Mouse (Mus musculus): ENCODE results near the gene Prr15.

The Prr15 gene

DNA sequence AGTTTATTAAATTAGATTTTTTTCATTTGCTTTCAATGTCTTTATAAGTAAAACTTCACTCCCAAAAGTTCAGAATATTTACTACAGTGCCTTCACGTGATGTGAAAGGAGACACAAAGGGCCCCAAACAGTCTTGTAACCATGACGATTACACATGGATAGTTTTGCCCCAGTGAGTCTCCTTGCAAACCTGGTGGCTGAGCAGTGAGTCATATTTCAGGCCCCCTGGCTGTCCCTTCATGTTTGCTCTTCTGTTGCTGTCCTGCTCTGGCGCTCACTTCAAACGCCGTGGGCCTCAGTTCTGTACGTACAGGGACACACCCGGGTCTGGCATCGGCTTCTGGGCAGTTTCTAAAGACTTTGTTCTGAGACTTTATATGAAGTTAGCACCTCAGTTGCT is 6.6 kb downstream of the Prr15 start:
- DNase-seq = no peak

- peak; percentile 39 to 52 for DNase-seq
These were observed 7.5 kb downstream of the Prr15 start for GRCm38 (mm10) chr6:54333116-54333651.

GRCm38 (mm10) chr6:54333652-54334396 is 8.2 kb downstream of the Prr15 start:
- DNase-seq = peak; percentile 59 to 70

DNA sequence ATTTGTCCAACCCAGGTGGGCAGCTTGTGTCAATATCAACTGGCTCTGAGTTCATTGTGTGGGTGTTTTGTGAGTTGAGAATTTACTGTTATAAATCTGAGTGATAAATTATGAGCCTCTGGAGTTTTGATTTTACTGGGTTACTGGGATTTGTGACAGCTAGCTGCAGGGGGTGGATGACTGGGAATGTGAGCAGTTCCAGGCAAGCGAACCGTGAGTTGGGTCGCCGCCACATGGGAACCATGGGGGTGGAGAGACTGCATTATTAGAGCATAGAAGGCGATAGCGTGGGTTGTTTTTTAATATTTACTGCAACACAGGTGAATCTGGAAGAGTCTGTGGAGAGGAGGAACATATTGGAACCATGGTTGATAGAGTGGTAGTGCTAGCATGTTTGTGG is 11.7 kb downstream of the Prr15 start:
- no peak for DNase-seq

GRCm38 (mm10) chr6:54341133-54341532 is 15.5 kb downstream of the Prr15 start:
- DNase-seq = no peak

DNA sequence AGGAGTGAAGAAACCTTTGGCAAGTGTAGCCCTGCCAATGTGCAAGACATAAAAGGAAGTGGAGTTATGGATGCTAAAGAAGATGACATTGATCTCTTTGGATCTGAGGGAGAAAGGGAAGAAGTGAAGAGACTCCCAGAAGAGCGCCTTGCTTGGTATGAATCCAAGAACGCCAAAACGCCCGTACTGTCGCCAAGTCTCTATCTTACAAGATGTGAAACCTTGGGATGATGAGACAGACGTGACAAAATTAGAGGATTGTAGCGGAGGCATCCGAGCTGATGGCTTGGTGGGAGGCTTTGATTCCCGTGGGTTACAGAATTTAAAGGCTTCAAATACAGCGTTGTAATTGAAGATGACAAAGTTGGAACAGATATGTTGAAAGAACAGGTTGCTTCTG is 16.6 kb downstream of the Prr15 start:
- no peak for DNase-seq

DNA sequence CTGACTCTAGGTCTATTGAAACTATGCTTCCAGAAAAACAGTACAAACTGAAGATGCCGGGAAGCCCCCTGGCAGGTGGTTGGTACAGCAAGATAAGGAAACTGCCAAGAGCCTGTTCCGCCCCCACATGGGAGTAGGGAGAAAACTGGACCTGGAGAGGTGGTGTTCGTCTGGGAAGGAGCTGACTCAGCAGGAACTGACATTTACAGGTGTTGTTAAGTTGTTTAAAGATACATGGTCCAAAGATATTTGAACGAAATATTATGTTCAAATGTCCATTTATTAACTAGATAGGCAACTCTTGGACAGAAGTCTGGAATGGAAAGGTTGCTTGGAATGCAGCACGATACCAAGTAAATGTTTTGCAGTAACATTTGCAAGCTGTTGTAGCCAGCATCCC is 26.2 kb downstream of the Prr15 start:
- DNase-seq = peak; percentile 27 to 31

DNA sequence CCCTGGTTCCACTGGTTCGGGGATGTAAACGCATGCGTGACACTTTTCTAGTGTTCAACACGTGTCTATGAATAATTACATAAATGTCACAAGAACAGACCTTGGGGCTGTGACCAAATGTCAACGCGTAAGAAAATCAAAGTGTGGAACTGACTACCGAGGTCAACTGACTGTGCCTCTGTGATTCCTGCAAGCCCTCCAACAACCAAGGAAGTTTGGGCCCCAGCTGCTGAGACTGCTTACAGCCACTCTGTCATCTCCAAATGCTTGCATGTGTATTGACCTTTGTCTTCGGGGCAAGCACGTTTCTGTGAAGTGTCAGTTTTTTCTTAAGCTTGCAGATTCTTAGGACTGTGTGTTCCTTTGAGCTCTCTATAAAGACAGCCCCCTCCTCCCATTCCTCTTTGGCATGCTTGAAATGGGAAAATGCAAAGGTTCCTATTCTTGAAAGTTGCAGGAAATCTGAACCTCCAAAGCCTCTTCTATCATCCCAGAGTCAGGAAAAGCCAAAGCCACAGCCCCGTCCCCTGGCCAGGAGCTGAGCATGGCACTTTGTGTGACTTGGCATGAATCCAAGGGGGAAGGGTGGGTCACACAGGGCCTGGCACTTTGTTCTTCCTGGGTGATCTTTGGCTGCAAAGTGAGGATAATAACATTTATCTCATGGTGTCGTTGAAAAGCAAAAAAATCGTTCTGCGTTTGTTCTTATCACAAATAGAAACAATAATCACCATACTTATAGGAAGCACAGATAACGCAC is 27.5 kb downstream of the Prr15 start:
- DNase-seq = peak; percentile 61 to 62

DNA sequence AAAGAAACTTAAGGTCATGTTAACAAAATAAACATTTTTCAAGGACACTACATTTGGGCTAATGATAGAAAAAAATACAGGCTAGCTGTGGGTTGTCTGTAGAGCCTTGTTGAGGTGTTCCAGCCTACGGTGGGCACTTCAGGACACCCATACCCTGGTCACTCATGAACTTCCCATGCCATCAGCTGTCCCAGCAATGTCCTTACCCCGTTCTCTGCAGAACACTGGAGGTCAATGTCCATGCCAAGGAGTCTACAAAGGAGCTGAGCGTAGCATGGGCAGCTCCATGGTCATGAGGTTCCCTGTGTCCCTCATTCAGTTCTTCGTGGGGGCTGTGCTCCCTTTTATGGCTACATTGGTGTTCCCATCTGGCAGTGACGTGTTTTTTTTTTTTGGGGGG is 28.1 kb downstream of the Prr15 start:
- DNase-seq = peak in 1 of 2 experiments; percentile 24

DNA sequence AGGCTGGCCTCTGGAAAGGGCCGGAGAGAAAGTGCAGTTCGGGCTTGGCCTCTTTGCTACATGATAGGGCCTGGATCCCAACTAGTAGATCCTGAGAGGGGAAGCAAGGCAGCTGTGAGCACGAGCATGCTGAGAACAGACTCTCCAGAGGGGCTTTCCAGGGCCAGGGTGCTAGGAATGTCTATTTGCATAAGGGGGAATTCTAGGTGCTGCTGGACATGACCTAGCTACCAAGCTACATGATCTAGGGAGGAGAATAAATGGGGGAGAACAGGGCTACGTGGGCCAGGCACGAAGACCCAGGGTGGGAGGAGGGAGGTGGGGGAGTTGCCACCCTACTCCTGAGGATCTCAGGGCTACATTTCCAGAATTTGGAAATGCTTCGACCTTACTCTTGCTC is 30.0 kb downstream of the Prr15 start:
- DNase-seq = no peak

DNA sequence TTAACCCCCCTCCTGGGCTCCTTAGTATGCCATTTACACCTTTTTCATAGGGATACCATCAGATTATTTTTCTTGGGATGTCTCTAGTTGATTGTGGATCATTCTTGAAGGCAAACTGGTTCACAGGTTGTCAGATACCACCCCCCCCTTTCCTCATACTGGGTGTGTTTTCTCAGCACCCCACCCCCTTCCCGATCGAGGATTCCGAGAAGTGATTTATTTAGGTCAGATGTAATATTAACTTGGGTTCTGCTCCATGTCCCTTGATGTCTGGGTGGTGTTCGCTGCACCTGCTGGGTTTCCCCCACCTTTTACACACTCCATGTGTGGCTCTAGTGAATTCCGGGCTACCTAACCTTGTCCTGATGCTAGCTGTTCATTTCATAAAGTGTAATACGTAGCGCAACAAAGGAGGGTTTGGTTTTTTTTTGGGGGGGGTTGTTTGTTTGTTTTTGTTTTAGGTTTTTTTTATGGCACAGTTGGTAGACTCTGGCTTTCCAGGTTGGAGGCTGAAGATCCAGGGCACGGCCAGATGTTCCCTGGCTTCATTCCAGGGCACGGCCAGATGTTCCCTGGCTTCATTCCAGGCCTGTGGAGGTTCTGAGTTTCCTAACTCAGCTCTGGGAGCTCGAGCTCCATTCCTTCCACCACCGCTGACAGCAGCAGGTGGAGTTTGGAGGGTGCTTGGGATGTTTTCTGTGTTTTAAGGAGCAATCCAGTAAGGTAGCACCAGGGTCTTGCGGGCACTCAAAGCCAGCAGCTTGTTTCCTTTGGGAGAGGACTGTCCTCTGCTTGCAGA is 37.1 kb downstream of the Prr15 start:
- peak; percentile 32 to 57 for DNase-seq

GRCm38 (mm10) chr6:54364406-54365136 is 38.9 kb downstream of the Prr15 start:
- DNase-seq = no peak

- no peak for DNase-seq
These were observed 41.0 kb downstream of the Prr15 start for GRCm38 (mm10) chr6:54366607-54367006.

- peak; percentile 57 to 73 for DNase-seq
These were observed 42.4 kb downstream of the Prr15 start for GRCm38 (mm10) chr6:54368071-54368470.

- no peak for DNase-seq
These were observed 44.4 kb downstream of the Prr15 start for GRCm38 (mm10) chr6:54369913-54370542.

DNA sequence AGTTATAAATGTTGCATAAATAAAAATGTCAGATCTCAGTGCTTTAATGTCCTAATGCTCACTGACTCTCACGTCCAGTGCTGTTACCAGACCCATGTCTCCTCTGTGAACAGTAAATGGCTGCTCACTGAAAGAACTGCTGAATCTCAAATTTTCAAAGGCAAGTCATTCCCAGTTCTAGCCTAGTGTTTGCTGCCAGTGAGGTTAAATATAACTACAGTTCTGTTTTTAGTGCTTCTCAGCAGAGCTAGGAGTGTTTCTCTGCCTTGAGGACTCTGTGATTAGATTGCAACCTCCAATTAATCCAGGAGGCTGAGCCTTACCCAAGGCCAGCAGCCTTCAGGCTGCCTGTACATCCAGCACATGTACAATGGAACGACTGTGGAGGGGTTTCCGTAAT is 46.2 kb downstream of the Prr15 start:
- DNase-seq = no peak

- DNase-seq = no peak
These were observed 53.7 kb downstream of the Prr15 start for GRCm38 (mm10) chr6:54379356-54379755.

Data from kidney, postnatal 36 days (tissue).